Mouse (Mus musculus) lung, embryonic 15.5 days (tissue): Measurements from ENCODE around the gene Lysmd1. TPM values are rescaled to one million over a fixed set of nuclear protein-coding genes. Genes with fewer than 3 reads are reported as not detected.

ENCODE experiments used
- ATAC-seq: fragments of 200-750 bp; cut with Nextera tagmentation; 2 replicates; pipeline ENCODE4 v1.8.0; 2017; ENCODE audit warnings: moderate number of reproducible peaks, borderline replicate concordance; ENCODE audit not compliant: low FRiP score, low TSS enrichment; ENCODE audit errors: extremely low read depth
- H3K27ac ChIP-seq: fragments of 300-500 bp; sonication (generic); 2 replicates; pipeline ENCODE4 v1.5.1; 2015; ENCODE audit warnings: moderate library complexity, mild to moderate bottlenecking, inconsistent platforms
- H3K27me3 ChIP-seq: fragments of 300-500 bp; sonication (generic); 2 replicates; pipeline ENCODE4 v1.6.1; 2015; ENCODE audit warnings: inconsistent platforms
- H3K36me3 ChIP-seq: fragments of 300-500 bp; sonication (generic); 2 replicates; pipeline ENCODE4 v1.6.1; 2015; ENCODE audit warnings: inconsistent platforms
- H3K4me1 ChIP-seq: fragments of 300-500 bp; sonication (generic); 2 replicates; pipeline ENCODE4 v1.6.1; 2015; ENCODE audit warnings: inconsistent platforms
- H3K4me2 ChIP-seq: fragments of 300-500 bp; sonication (generic); 2 replicates; pipeline ENCODE4 v1.6.1; 2015; ENCODE audit warnings: inconsistent platforms, mild to moderate bottlenecking, moderate library complexity
- H3K4me3 ChIP-seq: fragments of 300-500 bp; sonication (generic); 2 replicates; pipeline ENCODE4 v1.5.1; 2015; ENCODE audit warnings: mild to moderate bottlenecking, inconsistent platforms
- H3K9ac ChIP-seq: fragments of 300-500 bp; sonication (generic); 2 replicates; pipeline ENCODE4 v1.6.1; 2015; ENCODE audit warnings: inconsistent platforms
- H3K9me3 ChIP-seq: fragments of 300-500 bp; sonication (generic); 2 replicates; pipeline ENCODE4 v1.6.1; 2016; ENCODE audit warnings: inconsistent platforms
- WGBS: fragments of 180-500 bp; shearing (Covaris S2); methylation state at CpG from one replicate; pipeline ENCODE4 v1.1.7; 2015; 5-methylcytosine and 5-hydroxymethylcytosine counted together
- polyA plus RNA-seq: library from polyadenylated mRNA; unstranded; fragments of >200 nt; fragmentation: Nextera tagmentation; extraction: Ambion mirVana; gene quantifications from 2 replicates; pipeline ENCODE4 v1.2.1, GENCODE M21; 2015

The Lysmd1 gene
- polyA plus RNA-seq, 1 experiment from 2014 or later = 14.9 TPM

DNA sequence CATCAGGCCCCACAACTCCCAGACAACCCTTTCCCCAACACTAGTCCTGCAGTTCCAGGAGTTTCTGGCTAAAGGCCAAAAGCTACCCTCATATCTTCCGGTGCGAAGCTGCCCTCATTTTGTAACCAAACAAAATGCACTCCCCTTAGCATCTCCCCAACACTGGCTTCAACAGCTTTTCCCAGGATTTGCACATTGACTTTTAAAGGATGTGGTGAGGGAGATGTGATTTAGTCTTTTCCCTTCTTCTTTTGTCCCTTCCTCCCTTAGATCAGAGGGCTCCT, 28.4 kb downstream of the Lysmd1 start:
- H3K27me3 ChIP-seq = no peaks in the 10 kb centered on the region

DNA sequence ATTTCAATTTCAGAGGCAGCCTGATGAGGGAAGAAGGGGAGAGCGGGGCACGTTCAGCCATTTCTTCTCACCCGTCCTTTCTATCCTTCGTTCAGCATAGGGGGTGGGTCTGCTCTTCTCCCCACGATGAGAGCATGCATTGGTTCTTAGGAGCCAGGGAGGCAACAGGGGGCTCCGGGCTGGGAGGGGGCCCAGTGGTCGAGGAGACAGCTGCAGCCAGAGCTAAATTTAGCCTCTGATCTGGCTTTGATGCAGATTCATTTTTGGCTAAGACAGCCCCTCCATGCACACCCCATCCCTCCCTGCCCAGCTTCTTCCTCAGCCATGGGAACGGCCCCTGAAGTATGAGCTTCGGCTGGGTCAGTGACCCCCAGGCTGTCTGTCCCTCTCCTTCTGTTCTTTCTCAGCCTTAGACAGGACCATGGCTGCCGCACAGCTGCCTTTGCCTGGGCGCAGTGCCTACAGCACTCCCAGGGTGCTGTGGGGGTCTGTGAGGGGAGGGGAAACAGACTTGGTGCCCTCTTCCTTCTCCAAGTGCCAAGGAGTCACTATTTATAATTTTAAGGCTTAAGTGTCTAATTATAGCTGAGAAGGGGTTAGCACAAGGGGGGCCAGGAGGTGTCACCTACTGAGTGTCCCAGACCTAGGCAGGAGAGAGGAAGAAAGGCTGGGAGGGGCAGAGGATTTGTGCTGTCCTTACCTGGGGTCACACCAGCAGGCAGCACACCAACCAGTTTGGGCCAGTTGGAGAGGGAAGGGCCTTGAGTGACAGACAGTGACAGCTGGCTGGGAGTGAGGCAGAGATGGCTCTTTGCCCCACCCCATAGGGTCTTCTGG, 29.7 kb downstream of the Lysmd1 start:
- H3K27ac ChIP-seq = peak overlapping the region; percentile 44
- H3K4me3 ChIP-seq = no peak overlapping the region
- H3K27me3 ChIP-seq = no peaks in the 10 kb centered on the region
- H3K36me3 ChIP-seq = peaks cover 4% of the 10 kb centered on the region; the same call in 1 of the 2 replicates
- H3K4me1 ChIP-seq = peaks cover 41% of the 10 kb centered on the region
- H3K9ac ChIP-seq = no peak overlapping the region
- WGBS = 39% methylated on average over 11 of the region's 11 CpGs
- H3K9me3 ChIP-seq = no peaks in the 10 kb centered on the region
- peak overlapping the region; percentile 18; the same call in 1 of the 2 replicates for H3K4me2 ChIP-seq
- ATAC-seq = no peak

More for the DNA sequence above, 28.4 kb downstream of the Lysmd1 start:
- Histone ChIP-seq H3K4me3 (no peak overlapping the region), H3K9me3 (no peaks in the 10 kb centered on the region), H3K27ac (no peak overlapping the region), H3K4me2 (peak overlapping the region; percentile 97), H3K9ac (no peak overlapping the region), H3K36me3 (peaks cover 4% of the 10 kb centered on the region; the same call in 1 of the 2 replicates), H3K4me1 (peaks cover 41% of the 10 kb centered on the region)
- no peak for ATAC-seq
- WGBS = 29% methylated on average over 2 of the region's 2 CpGs

DNA sequence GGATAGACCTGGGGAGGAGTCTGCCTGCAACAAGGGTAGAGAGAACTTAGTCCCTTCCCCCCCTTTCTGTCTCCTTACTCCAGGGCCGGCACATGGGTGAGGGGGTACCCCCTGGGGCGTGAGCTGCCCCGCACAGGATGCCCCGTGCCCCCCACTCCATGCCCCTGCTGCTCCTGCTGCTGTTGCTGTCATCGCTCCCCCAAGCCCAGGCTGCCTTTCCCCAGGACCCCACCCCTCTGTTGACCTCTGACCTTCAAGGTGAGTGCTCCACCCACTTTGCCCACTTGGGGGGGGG, 30.3 kb downstream of the Lysmd1 start:
- H3K9ac ChIP-seq = no peak overlapping the region
- no peak overlapping the region for H3K4me3 ChIP-seq
- peaks cover 40% of the 10 kb centered on the region for H3K4me1 ChIP-seq
- H3K36me3 ChIP-seq = peaks cover 7% of the 10 kb centered on the region; the same call in 1 of the 2 replicates
- no peaks in the 10 kb centered on the region for H3K27me3 ChIP-seq
- no peaks in the 10 kb centered on the region for H3K9me3 ChIP-seq
- no peak overlapping the region for H3K4me2 ChIP-seq
- H3K27ac ChIP-seq = no peak overlapping the region
- ATAC-seq = no peak
- 84% methylated on average over 5 of the region's 5 CpGs for WGBS

DNA sequence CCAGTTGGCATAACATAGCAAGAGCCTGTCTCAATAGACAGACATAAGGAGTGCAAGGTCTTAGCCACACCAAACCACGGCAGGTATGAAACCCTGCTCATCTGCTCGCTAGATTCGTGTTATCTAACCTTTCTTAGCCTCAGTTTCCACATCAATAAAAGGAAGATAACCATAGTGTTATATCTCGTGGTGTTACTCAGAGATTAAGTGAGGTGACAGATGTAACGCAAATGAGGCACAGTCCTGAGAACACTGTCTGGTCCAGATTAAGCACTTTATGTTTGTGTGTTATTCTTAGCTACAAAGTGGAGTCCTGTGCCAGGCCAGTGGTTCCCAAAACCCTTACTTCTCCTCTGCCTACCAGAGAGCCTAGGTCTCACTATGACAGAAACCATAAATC, 31.0 kb downstream of the Lysmd1 start:
- WGBS = 77% methylated on average over 5 of the region's 5 CpGs
- ATAC-seq = no peak
- Histone ChIP-seq H3K27ac (no peak overlapping the region), H3K9ac (no peak overlapping the region), H3K4me3 (no peak overlapping the region), H3K9me3 (no peaks in the 10 kb centered on the region), H3K36me3 (peaks cover 8% of the 10 kb centered on the region; the same call in 1 of the 2 replicates), H3K27me3 (no peaks in the 10 kb centered on the region), H3K4me2 (no peak overlapping the region), H3K4me1 (peaks cover 34% of the 10 kb centered on the region)

DNA sequence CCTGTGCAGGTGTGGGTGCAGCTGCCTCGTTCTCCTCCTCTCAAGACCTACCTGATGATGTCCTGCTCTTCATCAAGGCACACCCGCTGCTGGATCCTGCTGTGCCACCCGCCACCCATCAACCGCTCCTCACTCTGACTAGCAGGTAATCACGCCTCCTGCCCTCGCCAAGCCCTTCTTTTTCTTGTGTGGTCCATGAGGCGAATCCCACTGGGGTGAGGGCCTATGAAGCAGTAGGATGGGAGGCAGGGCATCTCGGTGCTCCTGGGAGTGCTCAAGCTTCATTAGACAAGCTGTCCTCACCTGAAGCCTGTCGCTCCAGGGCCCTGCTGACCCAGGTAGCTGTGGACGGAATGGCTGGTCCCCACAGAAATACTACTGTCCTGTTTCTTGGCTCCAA, 36.1 kb downstream of the Lysmd1 start:
- 92% methylated on average over 10 of the region's 10 CpGs for WGBS
- Histone ChIP-seq H3K4me3 (no peak overlapping the region), H3K27ac (no peak overlapping the region), H3K36me3 (peaks cover 14% of the 10 kb centered on the region), H3K9ac (no peak overlapping the region), H3K9me3 (no peaks in the 10 kb centered on the region), H3K4me1 (peaks cover 17% of the 10 kb centered on the region), H3K27me3 (peaks cover 38% of the 10 kb centered on the region), H3K4me2 (no peak overlapping the region)
- ATAC-seq = no peak

DNA sequence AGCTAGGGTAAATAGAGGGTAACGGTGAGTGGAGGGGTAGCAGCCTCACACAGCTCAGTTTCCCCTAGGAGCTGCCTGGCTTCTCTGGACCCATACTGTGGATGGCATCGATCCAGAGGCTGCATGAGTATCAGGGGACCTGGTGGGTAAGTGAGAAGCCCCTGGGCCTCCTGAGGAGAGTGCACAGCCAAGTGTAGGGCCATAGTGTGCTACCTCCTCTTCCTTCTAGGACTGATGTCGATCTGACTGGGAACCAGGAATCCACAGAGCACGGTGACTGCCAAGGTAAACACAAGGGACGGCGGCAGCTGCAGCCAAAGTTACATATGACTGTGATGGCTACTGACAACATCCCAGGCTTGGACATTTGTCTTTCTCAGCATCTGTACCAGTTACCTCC, 37.2 kb downstream of the Lysmd1 start:
- no peak overlapping the region for H3K4me3 ChIP-seq
- no peak for ATAC-seq
- no peak overlapping the region for H3K9ac ChIP-seq
- H3K4me2 ChIP-seq = no peak overlapping the region
- peaks cover 38% of the 10 kb centered on the region for H3K27me3 ChIP-seq
- H3K9me3 ChIP-seq = no peaks in the 10 kb centered on the region
- H3K27ac ChIP-seq = no peak overlapping the region
- peaks cover 11% of the 10 kb centered on the region for H3K36me3 ChIP-seq
- peaks cover 17% of the 10 kb centered on the region for H3K4me1 ChIP-seq
- 62% methylated on average over 6 of the region's 6 CpGs for WGBS

DNA sequence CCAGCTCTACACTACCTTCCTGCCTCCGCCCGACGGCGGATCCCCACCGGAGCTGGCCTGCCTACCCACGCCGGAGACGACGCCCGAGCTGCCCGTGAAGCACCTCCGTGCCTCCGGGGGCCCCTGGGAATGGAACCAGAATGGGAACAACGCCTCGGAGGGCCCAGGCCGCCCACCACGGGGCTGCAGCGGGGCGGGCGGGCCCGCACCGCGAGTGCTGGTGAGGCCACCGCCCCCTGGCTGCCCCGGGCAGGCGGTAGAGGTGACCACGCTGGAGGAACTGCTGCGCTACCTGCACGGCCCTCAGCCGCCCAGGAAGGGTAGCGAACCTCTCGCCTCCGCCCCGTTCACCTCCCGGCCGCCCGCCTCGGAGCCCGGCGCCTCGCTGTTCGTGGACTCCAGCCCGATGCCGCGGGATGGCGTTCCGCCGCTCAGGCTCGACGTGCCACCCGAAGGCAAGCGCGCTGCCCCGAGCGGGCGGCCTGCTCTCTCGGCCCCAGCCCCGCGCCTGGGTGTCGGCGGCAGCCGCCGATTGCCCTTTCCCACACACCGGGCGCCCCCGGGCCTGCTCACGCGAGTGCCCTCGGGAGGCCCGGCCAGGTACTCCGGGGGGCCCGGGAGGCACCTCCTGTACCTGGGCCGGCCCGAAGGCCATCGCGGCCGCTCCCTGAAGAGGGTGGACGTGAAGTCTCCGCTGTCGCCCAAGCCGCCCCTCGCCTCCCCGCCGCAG, 38.8 kb downstream of the Lysmd1 start:
- H3K4me3 ChIP-seq = peak overlapping the region; percentile 31
- no peak overlapping the region for H3K9ac ChIP-seq
- H3K4me2 ChIP-seq = peak overlapping the region; percentile 63
- H3K27ac ChIP-seq = no peak overlapping the region
- H3K9me3 ChIP-seq = no peaks in the 10 kb centered on the region
- no peak; the same call in 1 of the 2 replicates for ATAC-seq
- WGBS = 27% methylated on average over 82 of the region's 84 CpGs
- H3K36me3 ChIP-seq = peaks cover 10% of the 10 kb centered on the region
- H3K4me1 ChIP-seq = peaks cover 17% of the 10 kb centered on the region
- peaks cover 38% of the 10 kb centered on the region for H3K27me3 ChIP-seq

DNA sequence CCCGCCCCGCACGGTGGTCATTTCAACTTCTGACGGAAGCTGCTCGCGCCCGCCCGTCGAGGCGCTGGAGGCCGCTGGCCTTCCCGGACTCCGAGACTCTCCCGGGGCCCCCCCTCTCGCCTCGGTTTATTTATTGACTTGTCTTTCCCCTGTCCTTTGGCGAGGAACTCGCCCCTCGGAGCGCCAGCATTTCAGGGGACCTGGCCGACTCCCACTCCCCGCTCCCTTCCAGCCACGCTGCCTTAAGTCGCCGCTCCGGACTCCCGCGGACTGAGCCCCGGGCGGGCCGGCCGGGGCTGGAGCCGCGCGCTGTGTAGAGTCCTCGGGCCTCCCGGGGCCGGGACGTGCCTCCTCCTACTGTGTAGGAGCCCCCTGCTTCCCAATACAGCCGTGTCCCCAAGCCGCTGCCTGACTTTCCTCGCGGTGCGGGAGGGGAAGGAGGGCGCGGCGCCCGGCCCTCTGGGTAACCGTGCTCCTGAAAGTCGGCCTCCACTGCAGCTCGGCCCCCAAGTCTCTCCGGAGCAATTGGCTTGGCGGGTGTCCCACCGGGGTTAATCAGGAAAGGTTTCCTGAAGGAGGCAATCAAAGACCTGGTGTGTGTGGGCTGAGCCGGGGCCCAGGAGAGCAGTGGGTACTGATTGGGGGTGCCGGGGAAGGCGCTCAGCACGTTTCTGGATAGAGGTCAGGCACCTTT, 39.5 kb downstream of the Lysmd1 start:
- Histone ChIP-seq H3K4me3 (peak overlapping the region; percentile 31), H3K4me1 (peaks cover 17% of the 10 kb centered on the region), H3K27ac (no peak overlapping the region), H3K36me3 (peaks cover 10% of the 10 kb centered on the region), H3K9me3 (no peaks in the 10 kb centered on the region), H3K9ac (peak overlapping the region; percentile 29), H3K27me3 (peaks cover 38% of the 10 kb centered on the region), H3K4me2 (peak overlapping the region; percentile 63)
- 9% methylated on average over 58 of the region's 58 CpGs for WGBS
- ATAC-seq = peak; percentile 36; the same call in 1 of the 2 replicates

DNA sequence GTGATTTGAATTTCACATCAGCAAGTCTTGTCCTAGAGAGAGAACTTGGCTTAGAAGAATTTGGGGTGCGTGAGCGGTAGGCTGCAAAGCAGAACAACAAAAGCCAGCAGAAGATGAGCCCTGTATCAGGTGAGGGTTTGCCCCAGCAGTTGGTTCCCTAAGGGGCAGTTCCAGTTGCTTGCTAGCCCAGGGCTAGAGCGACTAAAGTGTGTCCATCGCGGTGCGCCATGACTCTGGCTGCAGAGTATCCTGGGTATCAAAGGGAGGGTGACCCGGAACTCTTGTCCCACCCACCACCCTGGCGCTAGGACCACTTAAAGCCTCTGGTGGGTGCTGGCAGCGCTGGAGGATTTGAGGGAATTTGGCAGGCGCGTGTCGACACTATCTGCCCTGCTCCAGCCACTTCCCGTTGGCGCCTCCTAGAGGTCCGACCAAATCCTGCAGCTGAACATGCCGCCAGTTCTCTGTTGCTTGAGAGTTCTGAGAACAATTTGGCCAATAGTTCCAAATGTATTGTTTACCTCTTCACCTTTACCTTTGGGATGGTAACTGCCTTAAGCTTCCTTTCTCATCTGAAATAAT, 40.2 kb downstream of the Lysmd1 start:
- Histone ChIP-seq H3K27me3 (peaks cover 38% of the 10 kb centered on the region), H3K4me3 (peak overlapping the region; percentile 31), H3K36me3 (peaks cover 9% of the 10 kb centered on the region), H3K27ac (no peak overlapping the region), H3K4me1 (peaks cover 17% of the 10 kb centered on the region), H3K9ac (no peak overlapping the region), H3K9me3 (no peaks in the 10 kb centered on the region), H3K4me2 (peak overlapping the region; percentile 63)
- WGBS = 6% methylated on average over 16 of the region's 16 CpGs
- ATAC-seq = peak; percentile 60; the same call in 1 of the 2 replicates

DNA sequence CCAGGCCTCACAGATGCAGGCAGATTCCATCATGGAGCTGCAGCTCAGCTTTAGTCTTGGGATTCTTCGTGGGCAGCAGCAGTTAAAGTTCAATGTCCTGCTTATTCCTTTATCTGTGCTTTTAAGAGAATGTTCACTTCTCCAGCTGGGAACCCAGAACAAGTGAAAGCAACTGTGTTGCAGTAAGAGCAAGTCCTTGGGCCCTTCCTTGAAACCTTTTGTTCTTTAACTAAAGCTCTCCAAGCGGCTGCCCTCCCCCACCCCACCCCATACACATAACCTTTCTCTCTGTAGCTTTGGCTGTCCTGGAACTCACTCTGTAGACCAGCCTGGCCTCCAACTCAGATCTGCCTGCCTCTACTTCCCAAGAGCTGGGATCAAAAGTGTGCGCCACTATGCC, 42.6 kb downstream of the Lysmd1 start:
- H3K4me3 ChIP-seq = no peak overlapping the region
- 74% methylated on average over 3 of the region's 3 CpGs for WGBS
- no peak overlapping the region for H3K27ac ChIP-seq
- peaks cover 6% of the 10 kb centered on the region; the same call in 1 of the 2 replicates for H3K36me3 ChIP-seq
- no peak overlapping the region for H3K4me2 ChIP-seq
- H3K4me1 ChIP-seq = peaks cover 17% of the 10 kb centered on the region
- no peak for ATAC-seq
- no peaks in the 10 kb centered on the region for H3K9me3 ChIP-seq
- no peak overlapping the region for H3K9ac ChIP-seq
- H3K27me3 ChIP-seq = peaks cover 27% of the 10 kb centered on the region

DNA sequence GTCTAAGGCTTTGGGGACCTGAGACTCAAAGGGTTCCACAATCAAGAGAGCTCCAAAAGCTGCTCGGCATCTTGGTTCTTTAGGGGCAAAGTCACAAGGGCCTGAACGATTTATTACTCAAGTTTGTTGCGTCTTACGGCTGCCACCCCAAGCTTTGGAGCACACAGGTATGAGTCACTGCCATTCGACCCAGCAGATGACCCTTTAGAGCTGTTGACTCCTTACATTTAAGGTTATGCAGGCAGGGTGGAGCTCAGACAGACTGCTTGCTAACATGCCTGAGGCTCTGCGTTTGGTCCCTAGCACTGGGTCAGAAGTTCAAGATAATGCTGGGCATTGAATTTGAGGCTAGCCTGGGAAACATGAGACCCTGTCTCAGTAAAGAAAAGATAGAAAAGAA, 43.7 kb downstream of the Lysmd1 start:
- no peaks in the 10 kb centered on the region for H3K9me3 ChIP-seq
- H3K4me1 ChIP-seq = peaks cover 16% of the 10 kb centered on the region
- 59% methylated on average over 6 of the region's 6 CpGs for WGBS
- H3K4me3 ChIP-seq = no peak overlapping the region
- H3K9ac ChIP-seq = no peak overlapping the region
- H3K27me3 ChIP-seq = peaks cover 16% of the 10 kb centered on the region
- H3K36me3 ChIP-seq = peaks cover under 1% of the 10 kb centered on the region; the same call in 1 of the 2 replicates
- H3K27ac ChIP-seq = no peak overlapping the region
- no peak for ATAC-seq
- H3K4me2 ChIP-seq = no peak overlapping the region
